Mouse (Mus musculus) layer of hippocampus, postnatal 14 days (tissue): ENCODE data around the gene Rasl12. TPM values are rescaled to one million over a fixed set of nuclear protein-coding genes. Genes with fewer than 3 reads are reported as not detected.

Experiments
- DNase-seq, 2 experiments: peaks; one replicate each; pipeline ENCODE4 v3.0.0; 2021 to 2022; ENCODE audit warnings: low spot score in 2 of 2, mixed read lengths in 1 of 2
- total RNA-seq, 2 experiments: library from RNA; stranded (reverse); gene quantifications; 2 replicates each; pipeline ENCODE4 v1.2.3; 2021

Rasl12 gene
- total RNA-seq, 2 experiments from 2014 or later: 3.6 to 4.8 TPM

GRCm38 (mm10) chr9:65392638-65393364 is 5.5 kb upstream of the Rasl12 start:
- peak; percentile 28 to 40 for DNase-seq

GRCm38 (mm10) chr9:65393606-65394005 is 4.7 kb upstream of the Rasl12 start:
- no peak for DNase-seq

GRCm38 (mm10) chr9:65394360-65394759 is 3.9 kb upstream of the Rasl12 start:
- no peak for DNase-seq

GRCm38 (mm10) chr9:65399934-65400333 is 1.6 kb downstream of the Rasl12 start:
- DNase-seq: no peak

GRCm38 (mm10) chr9:65404331-65405183 is 6.3 kb downstream of the Rasl12 start:
- peak; percentile 49 to 76 for DNase-seq

- no peak for DNase-seq
These were observed 6.8 kb downstream of the Rasl12 start for GRCm38 (mm10) chr9:65405184-65405449.

GRCm38 (mm10) chr9:65407327-65407726 is 9.0 kb downstream of the Rasl12 start:
- DNase-seq: no peak

- no peak for DNase-seq
These were observed 9.6 kb downstream of the Rasl12 start for GRCm38 (mm10) chr9:65407861-65408260.

- DNase-seq: no peak
These were observed 10.6 kb downstream of the Rasl12 start for GRCm38 (mm10) chr9:65408871-65409295.

GRCm38 (mm10) chr9:65410378-65410777 is 12.1 kb downstream of the Rasl12 start:
- DNase-seq: no peak

GRCm38 (mm10) chr9:65411326-65411725 is 13.0 kb downstream of the Rasl12 start:
- DNase-seq: no peak

GRCm38 (mm10) chr9:65417738-65418137 is 19.4 kb downstream of the Rasl12 start:
- DNase-seq: no peak

- no peak for DNase-seq
These were observed 21.3 kb downstream of the Rasl12 start for GRCm38 (mm10) chr9:65419633-65420032.

- no peak for DNase-seq
These were observed 24.6 kb downstream of the Rasl12 start, which contains the start of gene Slc51b for GRCm38 (mm10) chr9:65422760-65423501. Slc51b (minus strand) TSS chr9:65422955.

GRCm38 (mm10) chr9:65424393-65424792 is 26.1 kb downstream of the Rasl12 start:
- no peak for DNase-seq

GRCm38 (mm10) chr9:65427511-65427910 is 29.2 kb downstream of the Rasl12 start:
- DNase-seq: no peak

GRCm38 (mm10) chr9:65428003-65428402 is 29.7 kb downstream of the Rasl12 start:
- DNase-seq: no peak

- no peak for DNase-seq
These were observed 32.1 kb downstream of the Rasl12 start for GRCm38 (mm10) chr9:65430401-65430800.

GRCm38 (mm10) chr9:65430921-65431320 is 32.6 kb downstream of the Rasl12 start:
- DNase-seq: no peak

GRCm38 (mm10) chr9:65432236-65432635 is 33.9 kb downstream of the Rasl12 start:
- peak; percentile 86 to 95 for DNase-seq

- peak; percentile 14 to 35 for DNase-seq
These were observed 35.8 kb downstream of the Rasl12 start for GRCm38 (mm10) chr9:65434140-65434539.

- DNase-seq: no peak
These were observed 36.9 kb downstream of the Rasl12 start for GRCm38 (mm10) chr9:65435211-65435610.
